Mouse (Mus musculus): Measurements from ENCODE around the gene Ifi35.

DNA sequence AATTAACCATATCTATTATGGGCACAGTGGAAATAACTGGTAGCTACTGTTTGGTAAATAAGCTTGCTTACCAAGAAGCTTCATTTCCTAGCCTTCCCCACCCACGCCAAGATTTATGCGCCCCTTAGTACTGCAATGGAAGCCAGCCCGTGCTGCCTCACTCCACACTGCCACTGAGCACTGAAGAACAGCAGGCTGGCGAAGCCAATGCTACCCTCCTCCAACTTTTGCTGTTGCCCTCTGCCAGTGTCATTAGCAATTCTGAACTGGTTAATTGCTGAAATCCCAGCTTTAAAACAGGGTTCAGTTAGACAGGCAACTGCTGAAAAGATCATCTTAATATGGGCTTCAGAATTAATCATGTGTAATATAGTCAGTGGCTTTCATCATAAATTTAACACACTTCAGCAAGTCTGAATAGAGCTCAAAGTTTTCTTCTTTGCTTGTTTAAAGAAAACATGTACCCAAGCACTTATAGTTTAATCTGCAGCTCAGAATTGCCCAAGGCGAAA, 58.1 kb downstream of the Ifi35 start:
- TF ChIP-seq GATA1 (IDR thresholded peaks at IDR 0.05; ENCODE audit: low read length), result no peak
- TF ChIP-seq TAL1 (IDR thresholded peaks at IDR 0.05; ENCODE audit: low read length), result no peak
